Comparison of ENCODE assay signal across 11 mouse cellular contexts in genomic region chr3:138787758-138788488, GRCm38 (mm10). TPM values are rescaled to one million over a fixed set of nuclear protein-coding genes. Genes with fewer than 3 reads are reported as not detected.
DNase-seq lines count a peak whose midpoint lies in the region; ATAC-seq and TF ChIP-seq lines count a peak whose summit lies in the region.
"Had no signal": no experiment of that assay in that cellular context is flagged by ENCODE, and none has a peak within 500 bp of the region (broad histone marks: within the 10 kb centered on the region; RNA-seq: fewer than 3 reads in every experiment).

No protein-coding gene starts in this region.

- 85% methylated on average over 18 of the region's 18 CpGs for WGBS in neural tube, embryonic 11.5 days
- 83% methylated on average over 18 of the region's 18 CpGs for WGBS in neural tube, embryonic 15.5 days

- no peaks in the 10 kb centered on the region; the same call in 1 of the 2 replicates for H3K36me3 ChIP-seq in neural tube, embryonic 11.5 days (ENCODE audit: control insufficient read depth, insufficient read depth, low read length)
- H3K36me3 ChIP-seq in neural tube, embryonic 15.5 days = no peaks in the 10 kb centered on the region
- H3K36me3 ChIP-seq: liver, embryonic 15.5 days had no signal

- H3K4me2 ChIP-seq in neural tube, embryonic 11.5 days (ENCODE audit: low read depth) = no peak overlapping the region
- no peak overlapping the region for H3K4me2 ChIP-seq in neural tube, embryonic 15.5 days
- H3K4me2 ChIP-seq: liver, embryonic 15.5 days had no signal

- no peaks in the 10 kb centered on the region for H3K9me3 ChIP-seq in neural tube, embryonic 11.5 days (ENCODE audit: control insufficient read depth, low read length)
- no peaks in the 10 kb centered on the region for H3K9me3 ChIP-seq in neural tube, embryonic 15.5 days (replicated peaks)
- H3K9me3 ChIP-seq: liver, embryonic 15.5 days had no signal

- peaks cover 7% of the 10 kb centered on the region for H3K4me1 ChIP-seq in neural tube, embryonic 11.5 days (ENCODE audit: control insufficient read depth, insufficient read depth, low read length)
- peaks cover 44% of the 10 kb centered on the region for H3K4me1 ChIP-seq in neural tube, embryonic 15.5 days
- H3K4me1 ChIP-seq: liver, embryonic 15.5 days had no signal

- no peak overlapping the region for H3K9ac ChIP-seq in neural tube, embryonic 11.5 days (ENCODE audit: low read length)
- H3K9ac ChIP-seq in neural tube, embryonic 15.5 days (replicated peaks) = no peak overlapping the region
- H3K9ac ChIP-seq: liver, embryonic 15.5 days had no signal

- no peak overlapping the region for H3K4me3 ChIP-seq in neural tube, embryonic 11.5 days (ENCODE audit: low read depth, low read length)
- no peak overlapping the region for H3K4me3 ChIP-seq in neural tube, embryonic 15.5 days (replicated peaks)
- no peak overlapping the region; the same call in 1 of the 2 replicates for H3K4me3 ChIP-seq in layer of hippocampus, adult 2 months
- H3K4me3 ChIP-seq: liver, embryonic 15.5 days had no signal

- no peak for TF ChIP-seq CTCF in layer of hippocampus, adult 2 months (conservative IDR thresholded peaks at IDR 0.05)

- intact Hi-C loops in left cerebral cortex, postnatal 4 days (cut with DNase I) = no loop called here

- DNase-seq in left cerebral cortex, adult 18-20 months (ENCODE audit: low spot score in 2 of 2) = peak; percentile 66 to 68
- no peak for DNase-seq in left cerebral cortex, postnatal 4 days
- no peak for DNase-seq in neural tube, embryonic 11.5 days (ENCODE audit: low spot score)
- peak; percentile 54 to 69 for DNase-seq in layer of hippocampus, adult 2 months (ENCODE audit: low spot score in 2 of 2)
- DNase-seq in right cerebral cortex, postnatal 36 days (ENCODE audit: low spot score in 2 of 2) = peak; percentile 56 to 60
- no peak for DNase-seq in kidney, postnatal 10 days
- DNase-seq: adrenal gland, postnatal 10 days; cerebellum, adult 11 months; heart, postnatal 14 days had no signal

- H3K27ac ChIP-seq in neural tube, embryonic 11.5 days (ENCODE audit: low read depth, low read length) = no peak overlapping the region
- no peak overlapping the region for H3K27ac ChIP-seq in neural tube, embryonic 15.5 days (replicated peaks)
- peak overlapping the region; percentile 75 for H3K27ac ChIP-seq in layer of hippocampus, adult 2 months
- H3K27ac ChIP-seq: liver, embryonic 15.5 days had no signal

- peak; percentile 33; the same call in 1 of the 2 replicates for ATAC-seq in neural tube, embryonic 11.5 days (ENCODE audit: insufficient read depth, low FRiP score, low TSS enrichment)
- ATAC-seq in neural tube, embryonic 15.5 days (ENCODE audit: low FRiP score) = no peak

- H3K27me3 ChIP-seq in neural tube, embryonic 11.5 days (ENCODE audit: control insufficient read depth, insufficient read depth, low read length) = no peaks in the 10 kb centered on the region
- H3K27me3 ChIP-seq in neural tube, embryonic 15.5 days (replicated peaks) = no peaks in the 10 kb centered on the region
- H3K27me3 ChIP-seq: liver, embryonic 15.5 days had no signal

RNA-seq across cellular contexts. Expression of gene Tspan5, which starts 45.9 kb away (rescaled TPM):
- total RNA-seq in left cerebral cortex, adult 18-20 months (2021) = 100 to 1,000 TPM; 256 to 284 TPM
- total RNA-seq in left cerebral cortex, postnatal 4 days (2021) = 100 to 1,000 TPM; 191 to 200 TPM
- 71.6 and 79.2 TPM in 2 replicates for polyA plus RNA-seq in neural tube, embryonic 11.5 days (2014; fragmentation: Nextera tagmentation; extraction: Ambion mirVana)
- polyA plus RNA-seq in neural tube, embryonic 15.5 days (2015; fragmentation: Nextera tagmentation; extraction: Ambion mirVana) = 94.2 and 104 TPM in 2 replicates
- 100 to 1,000 TPM; 199 to 202 TPM for total RNA-seq in layer of hippocampus, adult 2 months (2021)

Comparison
In these comparisons a context has a peak if more than half of its experiments do, and no peak if none do; other contexts are left out.
1. DNase-seq: peak in left cerebral cortex, adult 18-20 months (2 of 2), layer of hippocampus, adult 2 months (2 of 2) and right cerebral cortex, postnatal 36 days (2 of 2); none in left cerebral cortex, postnatal 4 days (single experiment), neural tube, embryonic 11.5 days (single experiment) and kidney, postnatal 10 days (single experiment).